Mouse (Mus musculus) MEL (cell line): Measurements from ENCODE around the gene Cd52.

Experiments used
- CHD2 ChIP-seq: IDR thresholded peaks from 2 replicates; pipeline ENCODE4 v1.6.1; 2011; ENCODE audit warnings: low read length, improper control_type of control experiment
- CTCF ChIP-seq, 3 experiments: IDR thresholded peaks in 2 of 3; conservative IDR thresholded peaks in 1 of 3; 2 replicates each; pipeline ENCODE4 v1.5.1; 2011 to 2012; ENCODE audit warnings: low read length in 3 of 3, low read depth in 2 of 3, mild to moderate bottlenecking in 2 of 3, improper control_type of control experiment in 1 of 3, inconsistent platforms in 1 of 3, mixed read lengths in 1 of 3, moderate library complexity in 1 of 3; ENCODE audit not compliant: control insufficient read depth in 1 of 3, insufficient read depth in 1 of 3, poor library complexity in 1 of 3, severe bottlenecking in 1 of 3
- EP300 ChIP-seq, 2 experiments: IDR thresholded peaks; 2 replicates each; pipeline ENCODE4 v1.6.1; 2011; ENCODE audit warnings: improper control_type of control experiment in 2 of 2, low read length in 2 of 2, low read depth in 1 of 2, mild to moderate bottlenecking in 1 of 2
- GABPA ChIP-seq: IDR thresholded peaks from 2 replicates; pipeline ENCODE4 v1.6.1; 2012; ENCODE audit warnings: low read depth, mild to moderate bottlenecking, inconsistent platforms, low read length, improper control_type of control experiment, moderate library complexity
- JUND ChIP-seq: IDR thresholded peaks from 2 replicates; pipeline ENCODE4 v1.6.1; 2011; ENCODE audit warnings: low read depth, mild to moderate bottlenecking, improper control_type of control experiment, low read length
- MAFK ChIP-seq: IDR thresholded peaks from 2 replicates; pipeline ENCODE4 v1.6.1; 2011; ENCODE audit warnings: low read depth, mild to moderate bottlenecking, low read length, improper control_type of control experiment, borderline replicate concordance
- MAX ChIP-seq: IDR thresholded peaks from 2 replicates; pipeline ENCODE4 v1.6.1; 2011; ENCODE audit warnings: low read length, improper control_type of control experiment
- MEF2A ChIP-seq: IDR thresholded peaks from 2 replicates; pipeline ENCODE4 v1.6.1; 2014; ENCODE audit warnings: low read depth, mild to moderate bottlenecking, inconsistent platforms, low read length, improper control_type of control experiment; ENCODE audit not compliant: poor library complexity, insufficient replicate concordance, severe bottlenecking; ENCODE audit errors: extremely low read depth
- POLR2A ChIP-seq, 2 experiments: IDR thresholded peaks; 2 replicates each; pipeline ENCODE4 v1.6.1; 2011 to 2012; ENCODE audit warnings: low read length in 2 of 2, mild to moderate bottlenecking in 2 of 2, control low read depth in 1 of 2, improper control_type of control experiment in 1 of 2, low read depth in 1 of 2, moderate library complexity in 1 of 2; ENCODE audit not compliant: control insufficient read depth in 1 of 2, insufficient read depth in 1 of 2, poor library complexity in 1 of 2
- RAD21 ChIP-seq: IDR thresholded peaks from 2 replicates; pipeline ENCODE4 v1.6.1; 2011; ENCODE audit warnings: mild to moderate bottlenecking, low read depth, low read length, improper control_type of control experiment
- TCF12 ChIP-seq: IDR thresholded peaks from 2 replicates; pipeline ENCODE4 v1.6.1; 2014; ENCODE audit warnings: low read depth, mild to moderate bottlenecking, inconsistent platforms, low read length, improper control_type of control experiment, moderate library complexity
- UBTF ChIP-seq: IDR thresholded peaks from 2 replicates; pipeline ENCODE4 v1.6.1; 2012; ENCODE audit warnings: low read depth, mild to moderate bottlenecking, inconsistent platforms, low read length, improper control_type of control experiment, moderate library complexity, borderline replicate concordance; ENCODE audit not compliant: insufficient read depth
- ZKSCAN1 ChIP-seq: IDR thresholded peaks from 2 replicates; pipeline ENCODE4 v1.6.1; 2012; ENCODE audit warnings: low read depth, mild to moderate bottlenecking, inconsistent platforms, low read length, improper control_type of control experiment, moderate library complexity

DNA sequence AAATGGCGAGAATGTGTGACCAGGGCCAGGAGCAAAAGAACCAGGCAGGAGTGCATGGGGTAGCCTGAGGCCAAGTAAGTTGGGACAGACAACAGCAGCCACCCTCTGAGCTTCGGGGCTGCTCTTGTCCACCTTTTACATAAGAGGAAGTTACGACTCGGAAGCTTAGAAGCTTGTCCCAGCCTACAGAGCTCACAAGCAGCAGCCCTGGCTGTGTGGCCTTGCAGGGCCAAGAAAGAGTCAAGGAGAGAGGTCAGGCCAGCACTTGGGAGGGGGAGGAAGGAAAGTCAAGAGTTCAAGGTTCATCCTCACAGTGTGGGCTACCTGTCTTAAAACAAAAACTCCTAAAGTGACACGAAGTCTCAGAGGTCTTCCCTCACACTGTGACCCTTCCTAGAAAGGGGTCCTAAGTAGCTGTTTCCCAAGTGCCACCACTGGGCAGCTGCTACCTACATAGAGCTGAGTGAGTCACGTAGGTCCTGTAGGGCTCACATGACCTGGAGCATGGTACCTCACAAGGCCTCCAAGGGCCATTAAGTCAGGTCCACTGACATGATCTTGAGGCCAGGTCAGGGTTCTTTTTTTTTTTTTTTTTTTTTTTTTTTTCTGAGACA is 25.4 kb upstream of the Cd52 start:
- TF ChIP-seq CTCF (IDR thresholded peaks at IDR 0.05 in 2 of 3, conservative IDR thresholded peaks at IDR 0.05 in 1 of 3; ENCODE audit: control insufficient read depth in 1 of 3, insufficient read depth in 1 of 3, low read depth in 2 of 3, low read length in 3 of 3, poor library complexity in 1 of 3, severe bottlenecking in 1 of 3) (no peak), GABPA (no peak), ZKSCAN1 (no peak), POLR2A (IDR thresholded peaks at IDR 0.05; ENCODE audit: control insufficient read depth in 1 of 2, insufficient read depth in 1 of 2, low read depth in 1 of 2, low read length in 2 of 2, poor library complexity in 1 of 2) (0 out of 4 replicates have a peak, but pooled peaks of 1 of the 2 experiments have one; percentile 25), EP300 (IDR thresholded peaks at IDR 0.05; ENCODE audit: low read depth in 1 of 2, low read length in 2 of 2) (no peak), CHD2 (no peak), TCF12 (no peak), MAX (no peak), MEF2A (no peak), RAD21 (no peak), UBTF (no peak), JUND (no peak), MAFK (no peak)
